Mouse (Mus musculus) hindbrain, embryonic 15.5 days (tissue): ENCODE data around the gene Dlx4. TPM values are rescaled to one million over a fixed set of nuclear protein-coding genes. Genes with fewer than 3 reads are reported as not detected.
A peak's percentile ranks its signal among the peaks of the same experiment; 100 is the strongest.

Experiments used
- ATAC-seq: fragments of 200-750 bp; cut with Nextera tagmentation; 2 replicates; pipeline ENCODE4 v1.8.0; 2017; ENCODE audit warnings: low read depth, moderate number of reproducible peaks, moderate TSS enrichment; ENCODE audit not compliant: low FRiP score
- H3K27ac ChIP-seq: fragments of 300-500 bp; sonication (generic); replicated peaks from 2 replicates; pipeline ENCODE4 v1.5.1; 2015; ENCODE audit warnings: mild to moderate bottlenecking, inconsistent platforms
- H3K27me3 ChIP-seq: fragments of 300-500 bp; sonication (generic); 2 replicates; pipeline ENCODE4 v1.6.1; 2015; ENCODE audit warnings: control low read depth, inconsistent platforms
- H3K36me3 ChIP-seq: fragments of 300-500 bp; sonication (generic); 2 replicates; pipeline ENCODE4 v1.6.1; 2015; ENCODE audit warnings: control low read depth, inconsistent platforms
- H3K4me1 ChIP-seq: fragments of 300-500 bp; sonication (generic); replicated peaks from 2 replicates; pipeline ENCODE4 v1.6.1; 2015; ENCODE audit warnings: control low read depth, inconsistent platforms
- H3K4me2 ChIP-seq: fragments of 300-500 bp; sonication (generic); 2 replicates; pipeline ENCODE4 v1.6.1; 2015; ENCODE audit warnings: moderate library complexity, mild to moderate bottlenecking, inconsistent platforms
- H3K4me3 ChIP-seq: fragments of 300-500 bp; sonication (generic); 2 replicates; pipeline ENCODE4 v1.5.1; 2015; ENCODE audit warnings: mild to moderate bottlenecking, inconsistent platforms
- H3K9ac ChIP-seq: fragments of 300-500 bp; sonication (generic); 2 replicates; pipeline ENCODE4 v1.6.1; 2015; ENCODE audit warnings: inconsistent platforms
- H3K9me3 ChIP-seq: fragments of 300-500 bp; sonication (generic); 2 replicates; pipeline ENCODE4 v1.6.1; 2016; ENCODE audit warnings: control low read depth, inconsistent platforms
- WGBS: fragments of 180-500 bp; shearing (Covaris S2); methylation state at CpG from one replicate; pipeline ENCODE4 v1.1.7; 2015; 5-methylcytosine and 5-hydroxymethylcytosine counted together
- polyA plus RNA-seq: library from polyadenylated mRNA; unstranded; fragments of >200 nt; fragmentation: Nextera tagmentation; extraction: Ambion mirVana; gene quantifications from 2 replicates; pipeline ENCODE4 v1.2.1, GENCODE M21; 2015

The Dlx4 gene
- polyA plus RNA-seq, 1 experiment from 2014 or later = not detected

DNA sequence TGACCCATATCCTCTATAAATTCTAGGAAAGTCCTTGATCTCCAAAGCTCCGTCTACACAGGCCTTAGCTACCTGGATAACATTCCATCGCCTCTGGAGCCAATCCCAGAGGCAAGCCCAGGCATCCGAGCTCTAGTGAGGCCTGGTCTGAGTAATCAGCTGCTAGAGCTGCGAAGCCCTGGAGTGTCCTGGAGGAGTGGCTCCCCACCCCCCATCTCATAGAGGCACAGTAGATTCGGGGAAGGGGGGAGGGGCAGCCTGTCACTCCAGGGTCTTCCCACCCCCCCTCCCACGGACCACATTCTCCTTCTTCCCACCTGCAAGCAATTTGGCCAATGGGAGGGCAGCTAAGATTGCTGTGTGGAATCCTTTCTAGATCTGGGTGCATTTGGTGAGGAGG is 8.8 kb downstream of the Dlx4 start:
- Histone ChIP-seq H3K4me3 (no peak overlapping the region), H3K9me3 (no peaks in the 10 kb centered on the region), H3K27me3 (peaks cover 53% of the 10 kb centered on the region), H3K9ac (no peak overlapping the region), H3K4me2 (no peak overlapping the region), H3K4me1 (no peaks in the 10 kb centered on the region; the same call in 1 of the 2 replicates), H3K27ac (no peak overlapping the region), H3K36me3 (no peaks in the 10 kb centered on the region)
- no peak for ATAC-seq
- 26% methylated on average over 6 of the region's 6 CpGs for WGBS

DNA sequence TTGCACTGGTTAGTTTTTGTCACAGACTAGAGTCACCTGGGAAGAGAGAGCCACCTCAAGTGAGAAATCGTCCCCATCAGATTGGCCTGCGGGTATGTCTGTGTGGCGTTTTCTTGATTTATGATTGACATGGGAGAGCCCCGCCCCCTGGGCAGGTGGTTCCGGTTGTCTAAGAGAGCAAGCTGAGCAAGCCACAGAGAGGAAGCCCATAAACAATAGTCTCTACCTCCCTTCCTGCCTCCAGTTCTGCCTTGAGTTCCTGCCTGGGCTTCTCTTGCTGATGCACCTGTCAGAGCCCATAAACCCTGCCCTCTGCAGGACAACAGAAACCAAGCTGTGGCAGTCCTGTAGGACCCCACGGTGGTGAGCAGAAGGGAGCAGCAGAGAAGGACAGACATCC is 12.7 kb downstream of the Dlx4 start:
- no peaks in the 10 kb centered on the region for H3K36me3 ChIP-seq
- H3K4me2 ChIP-seq = no peak overlapping the region
- no peak overlapping the region for H3K4me3 ChIP-seq
- 78% methylated on average over 6 of the region's 6 CpGs for WGBS
- peaks cover 18% of the 10 kb centered on the region for H3K27me3 ChIP-seq
- H3K9ac ChIP-seq = no peak overlapping the region
- no peaks in the 10 kb centered on the region; the same call in 1 of the 2 replicates for H3K4me1 ChIP-seq
- no peaks in the 10 kb centered on the region for H3K9me3 ChIP-seq
- no peak for ATAC-seq
- H3K27ac ChIP-seq = no peak overlapping the region

GRCm38 (mm10) chr11:95130668-95131252 is 15.3 kb downstream of the Dlx4 start:
- peaks cover 8% of the 10 kb centered on the region for H3K4me1 ChIP-seq
- 83% methylated on average over 17 of the region's 17 CpGs for WGBS
- H3K9ac ChIP-seq = no peak overlapping the region

GRCm38 (mm10) chr11:95128359-95128758 is 17.7 kb downstream of the Dlx4 start:
- 63% methylated on average over 11 of the region's 11 CpGs for WGBS
- H3K36me3 ChIP-seq = no peaks in the 10 kb centered on the region
- H3K27me3 ChIP-seq = peaks cover 30% of the 10 kb centered on the region

More at GRCm38 (mm10) chr11:95130668-95131252, 15.3 kb downstream of the Dlx4 start:
- Histone ChIP-seq H3K36me3 (no peaks in the 10 kb centered on the region), H3K4me2 (no peak overlapping the region), H3K9me3 (no peaks in the 10 kb centered on the region), H3K27ac (no peak overlapping the region), H3K4me3 (no peak overlapping the region), H3K27me3 (peaks cover 10% of the 10 kb centered on the region; the same call in 1 of the 2 replicates)
- ATAC-seq = no peak

GRCm38 (mm10) chr11:95126272-95127245 is 19.5 kb downstream of the Dlx4 start:
- WGBS = 5% methylated on average over 19 of the region's 20 CpGs
- H3K27me3 ChIP-seq = peaks cover 48% of the 10 kb centered on the region

More at GRCm38 (mm10) chr11:95128359-95128758, 17.7 kb downstream of the Dlx4 start:
- H3K9me3 ChIP-seq = no peaks in the 10 kb centered on the region
- H3K4me3 ChIP-seq = no peak overlapping the region
- ATAC-seq = no peak
- H3K4me1 ChIP-seq = peaks cover 8% of the 10 kb centered on the region
- H3K4me2 ChIP-seq = no peak overlapping the region
- H3K9ac ChIP-seq = no peak overlapping the region
- no peak overlapping the region for H3K27ac ChIP-seq

DNA sequence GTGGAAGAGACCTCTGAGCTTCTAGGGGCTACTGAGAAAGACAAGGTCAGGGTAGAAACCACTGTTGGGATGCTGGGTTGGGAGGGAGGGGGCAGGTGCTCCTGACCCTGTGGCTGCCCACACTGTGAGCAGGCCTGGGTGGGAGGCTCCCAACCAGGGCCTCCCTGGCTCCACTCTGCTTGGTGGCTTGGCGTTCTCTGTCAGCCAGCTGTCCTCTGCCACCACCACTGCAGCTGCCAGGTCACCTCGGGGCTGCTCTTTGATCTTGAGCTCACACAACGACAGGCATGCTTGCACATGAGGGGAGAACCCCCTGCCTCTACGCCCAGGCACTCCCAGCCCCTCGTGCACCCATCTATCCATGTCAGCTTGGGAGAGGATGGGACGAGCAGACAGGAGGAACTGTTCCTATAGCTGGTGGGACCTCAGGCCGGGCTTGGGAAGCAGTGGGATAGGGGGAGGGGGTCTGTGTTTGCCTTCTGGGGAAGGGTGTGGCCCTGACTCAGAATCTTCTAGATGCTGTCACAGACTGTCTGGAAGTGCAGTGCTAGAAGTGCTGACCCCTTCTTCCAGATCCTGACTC is 20.6 kb downstream of the Dlx4 start:
- Histone ChIP-seq H3K9ac (no peak overlapping the region), H3K9me3 (no peaks in the 10 kb centered on the region), H3K4me3 (no peak overlapping the region), H3K36me3 (no peaks in the 10 kb centered on the region), H3K4me2 (no peak overlapping the region), H3K4me1 (peaks cover 18% of the 10 kb centered on the region), H3K27ac (no peak overlapping the region), H3K27me3 (peaks cover 50% of the 10 kb centered on the region)
- 30% methylated on average over 7 of the region's 7 CpGs for WGBS
- no peak for ATAC-seq

More at GRCm38 (mm10) chr11:95126272-95127245, 19.5 kb downstream of the Dlx4 start:
- ATAC-seq = peak; percentile 35; the same call in 1 of the 2 replicates
- H3K9me3 ChIP-seq = no peaks in the 10 kb centered on the region
- H3K9ac ChIP-seq = peak overlapping the region; percentile 26; the same call in 1 of the 2 replicates
- H3K36me3 ChIP-seq = no peaks in the 10 kb centered on the region
- H3K4me2 ChIP-seq = peak overlapping the region; percentile 42
- H3K4me1 ChIP-seq = peaks cover 8% of the 10 kb centered on the region
- no peak overlapping the region for H3K27ac ChIP-seq
- H3K4me3 ChIP-seq = peak overlapping the region; percentile 13

DNA sequence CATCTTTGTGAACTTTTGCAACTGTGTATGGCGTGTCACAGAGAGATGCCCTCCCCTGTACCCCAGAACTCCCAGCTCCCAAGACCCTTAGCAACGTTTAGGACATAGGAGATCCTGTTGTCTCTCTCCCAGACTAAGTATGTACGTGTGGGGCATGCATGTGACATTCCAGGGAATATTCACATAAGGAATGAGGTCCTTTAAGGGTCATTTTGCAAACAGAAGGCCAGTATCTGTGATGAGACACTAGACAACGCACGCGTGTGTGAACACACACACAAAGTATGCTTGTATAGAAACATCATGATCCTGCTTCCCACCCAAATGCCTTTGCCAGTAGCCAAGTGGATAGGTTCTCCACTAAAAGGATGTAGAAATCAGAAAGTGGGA is 24.0 kb downstream of the Dlx4 start:
- Histone ChIP-seq H3K27ac (no peak overlapping the region), H3K27me3 (peaks cover 70% of the 10 kb centered on the region), H3K4me2 (no peak overlapping the region), H3K9ac (no peak overlapping the region), H3K4me3 (no peak overlapping the region), H3K36me3 (no peaks in the 10 kb centered on the region), H3K4me1 (peaks cover 31% of the 10 kb centered on the region), H3K9me3 (no peaks in the 10 kb centered on the region)
- no peak for ATAC-seq
- 34% methylated on average over 6 of the region's 6 CpGs for WGBS

- Histone ChIP-seq H3K27me3 (peaks cover 70% of the 10 kb centered on the region), H3K4me2 (peak overlapping the region; percentile 87), H3K9ac (no peak overlapping the region), H3K36me3 (no peaks in the 10 kb centered on the region), H3K9me3 (no peaks in the 10 kb centered on the region), H3K4me3 (peak overlapping the region; percentile 14), H3K27ac (no peak overlapping the region), H3K4me1 (peaks cover 25% of the 10 kb centered on the region)
- WGBS = 2% methylated on average over 63 of the region's 63 CpGs
- ATAC-seq = no peak
These were observed 24.6 kb downstream of the Dlx4 start for GRCm38 (mm10) chr11:95121161-95122099.

DNA sequence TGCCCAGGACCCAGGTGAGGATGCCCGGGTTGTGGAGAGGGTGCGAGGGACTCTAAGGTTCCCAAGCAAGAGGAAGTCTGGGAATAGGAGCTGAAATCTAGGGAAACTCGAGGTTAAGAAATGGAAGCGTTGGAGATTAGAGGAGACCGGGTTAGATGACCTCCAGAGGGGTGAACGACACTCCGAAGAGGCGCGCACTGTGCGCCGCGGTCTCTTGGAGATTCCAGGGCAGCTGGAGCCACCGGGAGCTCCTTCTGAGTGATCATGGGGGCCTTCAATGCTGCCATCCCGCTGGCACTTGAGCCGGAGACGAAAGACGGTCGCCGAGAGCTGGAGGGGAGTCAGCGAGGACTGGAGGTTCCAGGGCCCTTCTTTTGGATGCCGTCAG is 25.4 kb downstream of the Dlx4 start:
- Histone ChIP-seq H3K9me3 (no peaks in the 10 kb centered on the region), H3K4me2 (peak overlapping the region; percentile 87), H3K9ac (no peak overlapping the region), H3K4me3 (peak overlapping the region; percentile 42), H3K27me3 (peaks cover 63% of the 10 kb centered on the region), H3K27ac (no peak overlapping the region), H3K36me3 (no peaks in the 10 kb centered on the region), H3K4me1 (peaks cover 23% of the 10 kb centered on the region)
- no peak for ATAC-seq
- WGBS = 0% methylated on average over 21 of the region's 21 CpGs

DNA sequence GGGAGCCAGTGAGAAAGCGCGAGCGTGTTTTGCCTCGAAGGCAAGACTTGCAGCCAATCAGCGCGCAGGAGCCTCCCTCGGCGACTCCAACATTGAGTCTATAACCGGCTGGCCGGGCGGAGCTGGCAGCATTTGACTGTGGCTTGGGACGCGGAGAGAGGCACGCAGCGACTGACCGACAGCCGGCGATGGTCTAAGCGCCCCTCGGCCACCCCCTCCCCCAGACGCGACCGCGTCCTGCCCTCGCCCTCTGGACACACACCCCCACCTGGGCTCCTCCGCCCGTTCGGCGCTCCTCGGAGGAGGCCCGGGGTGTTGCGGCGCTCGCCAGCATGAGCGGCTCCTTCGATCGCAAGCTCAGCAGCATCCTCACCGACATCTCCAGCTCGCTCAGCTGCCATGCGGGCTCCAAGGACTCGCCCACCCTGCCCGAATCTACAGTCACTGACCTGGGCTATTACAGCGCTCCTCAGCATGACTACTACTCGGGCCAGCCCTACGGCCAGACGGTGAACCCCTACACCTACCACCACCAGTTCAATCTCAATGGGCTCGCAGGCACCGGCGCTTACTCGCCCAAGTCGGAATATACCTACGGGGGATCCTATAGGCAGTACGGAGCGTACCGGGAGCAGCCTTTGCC is 26.0 kb downstream of the Dlx4 start, which contains the start of gene Dlx3:
Gene Dlx3 (plus strand): TSS at position 130 of the 643 bp plus-strand sequence.
- Histone ChIP-seq H3K27ac (no peak within 1 kb of the TSS), H3K4me2 (peak within 1 kb of the TSS; percentile 87), H3K9me3 (no peaks in the 10 kb centered on the region), H3K36me3 (no peaks in the 10 kb centered on the region), H3K4me1 (peaks cover 23% of the 10 kb centered on the region), H3K27me3 (peaks cover 58% of the 10 kb centered on the region), H3K4me3 (peak within 1 kb of the TSS; percentile 42), H3K9ac (no peak within 1 kb of the TSS)
- ATAC-seq = 0 out of 2 replicates have a peak, but pooled peaks have one; percentile 33
- under 1% methylated on average over 55 of the region's 55 CpGs for whole genome bisulfite sequencing
